Mouse (Mus musculus) retina, adult 2 months (tissue): ENCODE measurements around the gene Map3k4.
"Not testable (repeated sequence)": the region's sequence is repeated elsewhere in the genome, so short reads cannot be mapped to it uniquely, and the experiment has no call there.

Experiments
- DNase-seq: peaks from one replicate; pipeline ENCODE4 v3.0.0-alpha.2; 2012; ENCODE audit warnings: low read depth, low spot score

Map3k4 gene

GRCm38 (mm10) chr17:12224551-12224950, 94.0 kb downstream of the Map3k4 start:
- not testable (repeated sequence) for DNase-seq

- no peak for DNase-seq
Observed at GRCm38 (mm10) chr17:12224145-12224544, 94.5 kb downstream of the Map3k4 start.

GRCm38 (mm10) chr17:12223682-12224081, 94.9 kb downstream of the Map3k4 start:
- no peak for DNase-seq

GRCm38 (mm10) chr17:12221926-12222325, 96.7 kb downstream of the Map3k4 start:
- DNase-seq = no peak

GRCm38 (mm10) chr17:12216224-12216623, 102.4 kb downstream of the Map3k4 start:
- DNase-seq = no peak

- no peak for DNase-seq
Observed at GRCm38 (mm10) chr17:12213430-12213829, 105.2 kb downstream of the Map3k4 start.

- no peak for DNase-seq
Observed at GRCm38 (mm10) chr17:12212341-12212740, 106.3 kb downstream of the Map3k4 start.

- DNase-seq = no peak
Observed at GRCm38 (mm10) chr17:12211890-12212289, 106.7 kb downstream of the Map3k4 start.

- peak; percentile 37 for DNase-seq
Observed at GRCm38 (mm10) chr17:12210544-12211132, 108.0 kb downstream of the Map3k4 start.

GRCm38 (mm10) chr17:12209481-12209880, 109.1 kb downstream of the Map3k4 start:
- no peak for DNase-seq

- DNase-seq = no peak
Observed at GRCm38 (mm10) chr17:12207022-12207548, 111.5 kb downstream of the Map3k4 start.

- no peak for DNase-seq
Observed at GRCm38 (mm10) chr17:12206248-12206647, 112.3 kb downstream of the Map3k4 start.

GRCm38 (mm10) chr17:12205694-12206075, 112.9 kb downstream of the Map3k4 start:
- no peak for DNase-seq

GRCm38 (mm10) chr17:12205015-12205693, 113.4 kb downstream of the Map3k4 start:
- DNase-seq = no peak

GRCm38 (mm10) chr17:12204689-12205014, 113.9 kb downstream of the Map3k4 start:
- no peak for DNase-seq

- no peak for DNase-seq
Observed at GRCm38 (mm10) chr17:12204246-12204645, 114.3 kb downstream of the Map3k4 start.

GRCm38 (mm10) chr17:12203414-12203897, 115.1 kb downstream of the Map3k4 start:
- no peak for DNase-seq

GRCm38 (mm10) chr17:12201086-12201485, 117.5 kb downstream of the Map3k4 start:
- no peak for DNase-seq

GRCm38 (mm10) chr17:12199933-12200332, 118.7 kb downstream of the Map3k4 start:
- DNase-seq = no peak

- no peak for DNase-seq
Observed at GRCm38 (mm10) chr17:12195604-12196003, 123.0 kb downstream of the Map3k4 start.

GRCm38 (mm10) chr17:12195137-12195536, 123.5 kb downstream of the Map3k4 start:
- no peak for DNase-seq

- DNase-seq = no peak
Observed at GRCm38 (mm10) chr17:12187782-12188181, 130.8 kb downstream of the Map3k4 start.

- no peak for DNase-seq
Observed at GRCm38 (mm10) chr17:12186341-12186740, 132.3 kb downstream of the Map3k4 start.
